Mouse (Mus musculus) limb, embryonic 11.5 days (tissue): Measurements from ENCODE around the gene Ttc22. TPM values are rescaled to one million over a fixed set of nuclear protein-coding genes. Genes with fewer than 3 reads are reported as not detected.

ENCODE experiments used
- ATAC-seq: fragments of 200-750 bp; cut with Nextera tagmentation; 2 replicates; pipeline ENCODE4 v1.8.0; 2017; ENCODE audit warnings: low read depth; ENCODE audit not compliant: insufficient number of reproducible peaks, low FRiP score, low TSS enrichment
- DNase-seq: peaks from one replicate; pipeline ENCODE4 v3.0.0-alpha.2; 2015; ENCODE audit warnings: low spot score
- H3K27ac ChIP-seq: fragments of 300-500 bp; sonication (generic); replicated peaks from 2 replicates; pipeline ENCODE4 v1.5.1; 2014; ENCODE audit warnings: low read depth, mild to moderate bottlenecking, low read length
- H3K27me3 ChIP-seq: fragments of 300-500 bp; sonication (generic); 2 replicates; pipeline ENCODE4 v1.6.1; 2014; ENCODE audit warnings: mild to moderate bottlenecking, low read length, mixed read lengths; ENCODE audit not compliant: control insufficient read depth, insufficient read depth
- H3K36me3 ChIP-seq: fragments of 300-500 bp; sonication (generic); 2 replicates; pipeline ENCODE4 v1.6.1; 2014; ENCODE audit warnings: mild to moderate bottlenecking, low read length, moderate library complexity, mixed read lengths; ENCODE audit not compliant: control insufficient read depth, insufficient read depth
- H3K4me1 ChIP-seq: fragments of 300-500 bp; sonication (generic); 2 replicates; pipeline ENCODE4 v1.6.1; 2014; ENCODE audit warnings: low read length, mixed read lengths; ENCODE audit not compliant: control insufficient read depth, insufficient read depth
- H3K4me2 ChIP-seq: fragments of 300-500 bp; sonication (generic); 2 replicates; pipeline ENCODE4 v1.6.1; 2014; ENCODE audit warnings: low read depth, mild to moderate bottlenecking, moderate library complexity; ENCODE audit not compliant: severe bottlenecking
- H3K4me3 ChIP-seq: fragments of 300-500 bp; sonication (generic); 2 replicates; pipeline ENCODE4 v1.5.1; 2014; ENCODE audit warnings: low read depth, low read length
- H3K9ac ChIP-seq: fragments of 300-500 bp; sonication (generic); 2 replicates; pipeline ENCODE4 v1.6.1; 2014; ENCODE audit warnings: mild to moderate bottlenecking, low read length
- H3K9me3 ChIP-seq: fragments of 300-500 bp; sonication (generic); 2 replicates; pipeline ENCODE4 v1.6.1; 2016; ENCODE audit warnings: low read length; ENCODE audit not compliant: control insufficient read depth
- WGBS: fragments of 180-500 bp; shearing (Covaris S2); extraction: QIAGEN DNeasy Blood & Tissue Kit; methylation state at CpG from one replicate; pipeline ENCODE4 v1.1.7; 2014; 5-methylcytosine and 5-hydroxymethylcytosine counted together
- polyA plus RNA-seq: library from polyadenylated mRNA; unstranded; fragments of >200 nt; fragmentation: Nextera tagmentation; extraction: Ambion mirVana; gene quantifications from 2 replicates; pipeline ENCODE4 v1.2.1, GENCODE M21; 2014

Gene Ttc22
- polyA plus RNA-seq, 1 experiment from 2014 or later: 0.07 TPM

DNA sequence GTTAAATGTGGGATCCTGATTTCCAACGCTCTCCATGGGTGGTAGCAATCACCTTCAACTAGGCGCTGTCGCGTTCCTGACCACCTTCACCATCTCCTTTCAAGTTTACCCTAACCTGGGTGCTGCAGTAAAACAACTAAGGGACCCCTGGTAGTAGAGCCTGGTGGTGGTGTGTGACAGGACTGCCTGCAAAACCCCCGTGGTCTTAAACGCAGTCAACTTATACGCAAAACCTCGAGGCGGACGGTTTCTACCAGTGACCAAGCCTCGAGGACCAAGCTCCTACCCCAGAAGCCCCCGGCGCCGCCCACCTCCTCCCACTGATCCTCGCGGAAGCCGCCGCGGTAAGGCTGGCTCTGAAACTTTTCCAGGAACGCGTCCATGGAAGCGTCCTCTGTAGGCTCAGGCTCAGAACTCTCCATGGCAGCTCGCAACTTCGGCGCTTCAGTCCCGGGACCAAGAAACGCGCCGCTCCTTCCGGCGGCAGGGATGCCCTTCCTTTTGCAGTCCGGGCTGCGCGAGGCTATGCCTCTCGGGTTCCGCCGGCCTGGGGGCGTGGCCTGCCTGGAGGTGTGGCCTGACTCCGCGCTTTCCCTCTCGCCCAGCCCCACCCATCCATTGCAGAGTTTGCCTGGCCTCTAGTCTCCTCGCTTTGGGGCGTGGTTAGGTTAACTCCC, 56.3 kb downstream of the Ttc22 start, which contains the start of gene Ttc4:
Ttc4 (minus strand) TSS at position 503 of the 677 bp plus-strand sequence.
- H3K4me2 ChIP-seq: peak within 1 kb of the TSS; percentile 73
- H3K27me3 ChIP-seq: no peaks in the 10 kb centered on the region
- no peaks in the 10 kb centered on the region for H3K9me3 ChIP-seq
- H3K4me1 ChIP-seq: peaks cover 3% of the 10 kb centered on the region; the same call in 1 of the 2 replicates
- H3K9ac ChIP-seq: peak within 1 kb of the TSS; percentile 72
- DNase-seq (peak; percentile 97), ATAC-seq (peak; percentile 97)
- under 1% methylated on average over 43 of the region's 43 CpGs for WGBS
- H3K4me3 ChIP-seq: peak within 1 kb of the TSS; percentile 70
- peaks cover 6% of the 10 kb centered on the region; the same call in 1 of the 2 replicates for H3K36me3 ChIP-seq
- no peak within 1 kb of the TSS for H3K27ac ChIP-seq

DNA sequence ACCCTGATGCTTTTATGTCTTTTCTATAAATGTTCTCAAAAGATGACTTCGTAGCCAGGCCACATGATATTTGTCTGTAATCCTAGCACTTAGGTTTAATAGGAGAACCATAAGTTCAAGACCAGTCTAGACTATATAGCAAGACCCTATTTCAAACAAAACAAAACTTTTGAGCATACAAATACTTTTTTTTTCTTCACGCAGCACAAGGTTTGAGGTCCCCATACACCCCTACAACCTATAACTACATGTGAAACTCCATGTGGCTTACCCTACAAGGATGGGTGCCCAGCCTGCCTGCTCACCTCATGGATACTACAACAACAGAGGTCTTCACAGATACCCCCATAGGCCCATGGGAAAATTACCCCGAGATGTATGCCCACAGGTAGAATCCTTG, 56.9 kb downstream of the Ttc22 start:
- Histone ChIP-seq H3K36me3 (peaks cover 6% of the 10 kb centered on the region; the same call in 1 of the 2 replicates), H3K4me2 (no peak overlapping the region), H3K27me3 (no peaks in the 10 kb centered on the region), H3K4me1 (peaks cover 3% of the 10 kb centered on the region; the same call in 1 of the 2 replicates), H3K9me3 (no peaks in the 10 kb centered on the region), H3K27ac (no peak overlapping the region), H3K4me3 (no peak overlapping the region), H3K9ac (no peak overlapping the region)
- no peak for DNase-seq
- ATAC-seq: peak; percentile 33
- 41% methylated on average over 3 of the region's 3 CpGs for WGBS

DNA sequence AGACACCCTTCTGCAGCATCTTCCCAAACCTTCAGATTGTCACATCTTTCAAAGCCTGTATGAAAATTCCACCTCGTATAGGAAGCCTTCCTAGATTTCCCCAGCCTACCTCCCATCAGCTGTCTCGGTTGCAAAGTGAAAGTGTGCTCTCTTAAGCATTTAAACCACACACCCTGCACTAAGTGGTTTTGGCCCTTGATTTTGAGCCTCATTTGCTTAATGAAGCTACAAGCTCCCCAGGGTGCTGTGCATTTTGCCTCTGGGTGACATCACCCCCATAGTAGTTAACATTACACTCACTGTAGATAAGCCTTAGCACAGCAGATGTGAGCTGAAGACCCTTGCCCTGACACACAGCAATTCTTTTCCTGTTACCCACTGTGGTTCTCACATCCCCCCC, 58.7 kb downstream of the Ttc22 start:
- H3K4me3 ChIP-seq: no peak overlapping the region

DNA sequence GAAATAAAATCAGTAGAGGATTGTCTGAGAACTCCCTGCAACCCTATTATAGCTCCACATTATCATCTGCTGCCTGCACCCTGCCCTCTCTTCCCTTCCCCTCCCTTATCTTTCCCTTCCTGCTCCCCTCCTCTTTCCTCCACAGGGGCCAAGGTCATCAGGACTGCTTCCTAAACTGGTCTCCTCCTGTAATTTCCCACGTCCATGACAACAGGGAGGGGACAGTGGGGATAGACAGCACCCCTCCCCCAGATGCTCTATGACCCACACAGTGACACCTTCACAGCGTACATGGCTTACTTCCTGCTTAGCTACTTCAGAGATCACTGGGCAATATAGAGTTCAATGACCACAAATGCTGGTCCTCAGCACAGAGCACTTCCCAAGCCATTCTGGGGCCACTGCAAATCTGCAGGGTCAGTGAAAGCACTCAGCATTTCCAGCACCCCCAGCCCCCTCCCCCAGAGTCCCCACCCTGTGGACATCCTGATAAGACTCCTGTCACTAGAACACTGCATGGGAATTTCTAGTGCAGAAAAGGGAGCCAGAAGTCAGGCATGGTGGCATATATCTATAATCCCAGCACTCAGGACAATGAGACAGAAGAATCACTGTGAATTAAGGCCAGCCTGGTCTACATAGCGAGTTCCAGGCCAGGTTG, 66.5 kb downstream of the Ttc22 start:
- DNase-seq: no peak
- Histone ChIP-seq H3K27ac (no peak overlapping the region), H3K9me3 (no peaks in the 10 kb centered on the region), H3K36me3 (no peaks in the 10 kb centered on the region), H3K27me3 (no peaks in the 10 kb centered on the region), H3K9ac (no peak overlapping the region), H3K4me2 (no peak overlapping the region), H3K4me1 (no peaks in the 10 kb centered on the region), H3K4me3 (no peak overlapping the region)
- no peak for ATAC-seq
- WGBS: 43% methylated on average over 3 of the region's 3 CpGs

More for the DNA sequence above, 58.7 kb downstream of the Ttc22 start:
- no peaks in the 10 kb centered on the region for H3K27me3 ChIP-seq
- ATAC-seq (no peak), DNase-seq (no peak)
- no peak overlapping the region for H3K4me2 ChIP-seq
- H3K9me3 ChIP-seq: no peaks in the 10 kb centered on the region
- 63% methylated on average over 2 of the region's 2 CpGs for WGBS
- H3K27ac ChIP-seq: no peak overlapping the region
- H3K36me3 ChIP-seq: peaks cover 4% of the 10 kb centered on the region; the same call in 1 of the 2 replicates
- H3K4me1 ChIP-seq: peaks cover 3% of the 10 kb centered on the region; the same call in 1 of the 2 replicates
- no peak overlapping the region for H3K9ac ChIP-seq

Other genes with a start within 250 kb of the Ttc22 start
- gene Pcsk9, start 158.1 kb upstream of the Ttc22 start, polyA plus RNA-seq: 0.89 and 0.98 TPM in 2 replicates
- not detected in 2 replicates for gene Bsnd, start 130.1 kb upstream of the Ttc22 start, polyA plus RNA-seq
- 23.6 and 25.9 TPM in 2 replicates for gene Dhcr24, start 61.4 kb upstream of the Ttc22 start, polyA plus RNA-seq
- 0.33 TPM in 1 of 2 replicates, not detected in the other for gene Lexm, start 5.2 kb upstream of the Ttc22 start, polyA plus RNA-seq
- gene Pars2, start 28.6 kb downstream of the Ttc22 start, polyA plus RNA-seq: 14.3 and 17.1 TPM in 2 replicates
- gene Ttc4, start 56.5 kb downstream of the Ttc22 start, polyA plus RNA-seq: 101 and 111 TPM in 2 replicates
- 0.30 TPM in 1 of 2 replicates, not detected in the other for gene Mroh7, start 108.5 kb downstream of the Ttc22 start, polyA plus RNA-seq
- 0.27 TPM in 1 of 2 replicates, not detected in the other for gene Fam151a, start 111.5 kb downstream of the Ttc22 start, polyA plus RNA-seq
- gene Acot11, start 182.6 kb downstream of the Ttc22 start, polyA plus RNA-seq: 6.5 and 10.1 TPM in 2 replicates